Mouse (Mus musculus): ENCODE results near the gene Pakap.
A peak's percentile ranks its signal among the peaks of the same experiment; 100 is the strongest.

Gene Pakap

DNA sequence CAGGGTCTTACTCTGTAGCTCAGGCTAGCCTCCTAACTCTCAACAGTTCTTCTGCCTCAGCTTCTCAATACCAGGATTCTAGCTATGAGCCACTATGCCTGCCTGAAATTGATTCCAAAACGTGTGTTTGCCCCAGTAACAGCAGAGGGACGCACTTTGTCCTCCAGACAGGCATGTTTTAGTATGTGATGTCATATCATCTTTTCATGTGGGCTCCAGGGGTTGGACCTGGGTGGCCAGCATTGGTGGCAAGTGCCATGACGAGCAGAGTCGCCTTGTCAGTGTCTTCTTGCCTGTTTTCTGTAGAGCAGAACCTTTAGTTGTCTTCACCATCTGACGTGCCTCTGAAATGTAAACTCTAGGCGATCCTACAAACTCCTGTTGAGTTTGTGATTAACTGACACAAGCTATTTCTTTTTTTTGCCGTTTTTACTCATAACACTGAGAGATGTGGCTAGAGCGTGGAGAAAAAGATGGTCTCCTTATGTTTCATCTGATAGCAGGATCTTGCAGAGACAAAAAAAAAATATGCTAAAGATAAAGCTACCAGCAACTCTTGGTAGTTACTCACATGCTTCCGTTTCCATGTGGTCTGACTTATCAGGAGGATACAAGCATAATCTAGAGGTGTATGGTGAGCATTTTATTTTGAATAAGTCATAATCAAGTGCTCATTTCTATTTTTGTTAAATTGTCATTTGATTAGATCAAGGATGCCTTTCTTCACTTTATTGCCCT lies 229.7 kb downstream of the Pakap start:
- DNase-seq (ENCODE audit: low read depth, low spot score), result no peak

- DNase-seq (ENCODE audit: low read depth, low spot score), result no peak
Observed at GRCm38 (mm10) chr4:57798286-57799018, 230.5 kb downstream of the Pakap start.

- DNase-seq (ENCODE audit: low read depth, low spot score), result no peak
Observed at GRCm38 (mm10) chr4:57799297-57799696, 231.3 kb downstream of the Pakap start.

DNA sequence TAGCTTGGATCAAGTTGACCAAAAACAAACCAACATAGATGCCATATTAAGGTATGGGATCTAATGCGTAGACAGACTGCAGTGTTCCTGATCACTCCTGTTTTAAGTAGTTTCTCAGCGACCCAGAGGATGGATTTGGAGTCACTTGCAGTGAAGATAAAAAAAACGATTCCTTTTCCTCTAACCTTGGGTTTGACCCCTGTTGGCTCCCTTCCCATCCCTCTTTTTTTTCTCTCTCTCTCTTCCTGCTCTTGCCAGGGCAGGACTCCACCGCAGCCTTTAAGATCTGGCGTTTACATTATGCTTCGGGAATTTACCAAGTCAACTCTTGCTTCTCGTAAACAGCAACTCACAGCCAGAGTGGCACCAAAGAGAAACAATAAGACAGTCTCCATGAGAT lies 233.3 kb downstream of the Pakap start:
- no peak for DNase-seq (ENCODE audit: low read depth, low spot score)

DNA sequence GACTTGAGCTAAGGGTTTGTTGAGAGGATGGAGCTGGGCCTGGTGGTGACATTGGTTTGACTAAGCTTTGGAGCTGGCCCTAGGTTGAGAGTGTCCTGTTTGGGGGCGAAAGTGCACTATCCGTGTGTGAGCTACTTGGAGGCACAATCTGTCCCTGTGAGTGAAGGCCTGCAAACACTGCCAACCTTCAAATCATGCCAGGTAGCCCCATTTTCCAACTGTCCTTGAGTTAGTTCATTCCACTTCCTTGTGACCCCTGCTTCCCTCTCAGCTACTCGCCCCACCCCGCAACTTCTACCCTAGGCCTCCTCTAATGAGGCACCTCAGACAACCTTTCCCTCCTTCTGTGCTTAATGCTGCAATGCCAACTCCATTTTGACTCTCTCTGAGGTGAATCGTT lies 234.0 kb downstream of the Pakap start:
- no peak for DNase-seq (ENCODE audit: low read depth, low spot score)

DNA sequence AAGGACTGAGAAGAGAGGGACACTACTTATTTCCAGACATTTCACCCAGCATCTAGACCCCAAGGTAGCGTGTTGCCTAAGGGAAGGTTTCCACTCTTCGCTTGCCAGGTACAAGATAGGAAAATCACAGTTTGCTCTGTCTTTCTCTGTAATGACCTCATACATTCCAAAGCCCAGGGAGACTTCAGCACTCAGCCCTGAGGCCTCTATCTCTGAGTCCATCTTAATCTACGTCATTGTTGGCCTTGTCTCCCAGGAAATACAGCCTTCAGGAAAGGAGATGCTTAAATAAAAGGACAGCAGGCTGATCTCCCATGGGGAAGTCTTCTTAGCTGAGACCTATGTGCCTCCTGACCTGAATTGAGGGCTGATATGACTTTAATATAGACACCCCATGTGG lies 234.4 kb downstream of the Pakap start:
- no peak for DNase-seq (ENCODE audit: low read depth, low spot score)

DNA sequence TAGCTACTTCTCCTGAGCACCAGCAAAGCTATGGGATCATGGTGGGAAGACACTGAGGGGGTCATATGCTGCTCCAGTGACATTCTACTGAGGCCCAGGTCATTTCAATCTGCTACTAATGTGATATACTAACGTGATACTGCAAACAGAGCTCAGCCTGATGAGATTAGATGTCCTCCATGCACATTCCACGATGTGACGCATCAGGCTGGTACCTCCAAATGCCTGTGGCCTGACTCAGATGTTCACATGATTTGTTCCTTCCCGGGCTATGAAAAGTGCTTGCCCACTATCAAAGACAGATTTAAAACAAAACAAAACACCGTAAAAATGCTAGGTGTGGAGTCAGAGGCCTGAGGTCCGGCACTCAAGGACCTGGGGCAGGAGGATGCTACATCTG lies 236.9 kb downstream of the Pakap start:
- no peak for DNase-seq (ENCODE audit: low read depth, low spot score)

DNA sequence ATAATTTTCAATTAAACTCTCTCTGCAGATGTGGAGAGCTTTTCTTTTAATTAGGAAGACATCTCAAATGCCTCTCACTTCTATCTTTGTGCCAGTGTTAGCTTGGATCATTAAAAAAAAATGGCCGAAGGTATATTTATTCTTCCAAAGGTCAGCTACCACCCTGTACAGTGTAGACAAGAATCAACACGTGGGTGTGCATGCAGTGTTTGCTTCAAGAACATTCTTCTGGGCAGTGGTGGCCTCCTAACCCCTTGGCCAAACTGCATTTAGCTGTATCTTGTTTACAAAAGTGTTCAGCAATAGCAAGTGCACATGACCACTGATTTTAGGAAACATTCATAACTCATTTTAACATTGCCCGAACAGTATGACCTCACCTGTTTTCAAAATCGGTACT lies 241.5 kb downstream of the Pakap start:
- DNase-seq (ENCODE audit: low read depth, low spot score), result no peak

- no peak for DNase-seq (ENCODE audit: low read depth, low spot score)
Observed at GRCm38 (mm10) chr4:57812075-57812474, 244.1 kb downstream of the Pakap start.

- no peak for DNase-seq (ENCODE audit: low read depth, low spot score)
Observed at GRCm38 (mm10) chr4:57812916-57813575, 245.1 kb downstream of the Pakap start.

DNA sequence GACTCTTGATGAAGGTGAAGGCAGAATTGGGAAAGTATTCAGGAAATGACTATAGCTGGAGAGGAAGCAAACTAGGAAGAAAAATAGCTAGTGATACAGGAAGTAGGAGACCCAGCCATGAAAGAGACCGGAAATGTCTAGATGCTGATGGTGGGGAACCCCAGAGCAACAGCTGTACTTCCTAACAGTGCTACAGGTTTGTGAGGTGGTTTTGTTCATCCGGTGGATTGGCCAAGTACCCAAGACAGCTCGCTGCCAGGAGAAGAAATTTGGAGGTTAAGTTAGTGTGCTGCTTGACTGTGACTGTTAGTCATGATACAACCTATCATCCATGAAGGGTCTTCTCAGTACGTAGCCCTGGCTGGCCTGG lies 245.6 kb downstream of the Pakap start:
- no peak for DNase-seq (ENCODE audit: low read depth, low spot score)

GRCm38 (mm10) chr4:57815355-57815754 lies 247.4 kb downstream of the Pakap start:
- no peak for DNase-seq (ENCODE audit: low read depth, low spot score)

GRCm38 (mm10) chr4:57816146-57816545 lies 248.2 kb downstream of the Pakap start:
- no peak for DNase-seq (ENCODE audit: low read depth, low spot score)

GRCm38 (mm10) chr4:57820839-57821374 lies 252.9 kb downstream of the Pakap start:
- DNase-seq (ENCODE audit: low read depth, low spot score), result no peak

DNA sequence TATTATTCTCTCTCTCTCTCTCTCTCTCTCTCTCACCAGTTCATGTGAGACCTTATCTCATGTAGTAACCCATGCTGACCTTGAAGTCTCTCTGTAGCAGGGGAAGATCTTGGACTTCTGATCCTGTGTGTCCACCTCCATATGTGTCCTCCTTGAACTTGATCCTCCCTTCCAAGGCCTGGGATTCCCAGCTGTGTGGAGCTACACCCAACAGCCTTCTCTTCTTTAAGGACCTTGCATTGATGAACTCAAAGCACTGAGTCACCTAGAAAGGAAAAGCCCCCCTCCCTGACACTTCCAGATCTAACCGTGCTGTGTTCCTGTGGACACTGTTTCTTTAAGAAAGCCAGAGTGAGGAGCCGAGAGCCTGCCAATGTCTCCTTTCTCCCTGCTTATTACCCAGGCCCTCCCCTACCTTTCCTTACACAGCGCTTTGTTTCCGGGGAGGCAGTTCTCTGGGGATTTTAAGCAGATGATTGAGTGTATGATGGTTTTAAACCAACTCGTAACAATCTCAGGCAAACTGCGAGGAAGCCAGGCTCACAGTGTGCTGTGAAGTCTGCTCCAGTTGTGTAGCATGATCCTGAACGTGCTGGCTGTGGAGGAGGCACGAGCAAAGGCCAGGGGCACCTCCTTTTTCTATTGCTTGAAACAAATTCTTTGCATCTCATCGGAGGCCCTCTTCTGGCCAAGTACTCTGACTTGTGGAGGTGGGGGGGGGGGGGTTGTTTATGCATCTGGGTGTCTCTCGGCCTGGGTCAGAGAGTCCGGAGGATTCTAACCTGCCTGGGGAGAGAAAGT lies 253.8 kb downstream of the Pakap start:
- no peak for DNase-seq (ENCODE audit: low read depth, low spot score)

DNA sequence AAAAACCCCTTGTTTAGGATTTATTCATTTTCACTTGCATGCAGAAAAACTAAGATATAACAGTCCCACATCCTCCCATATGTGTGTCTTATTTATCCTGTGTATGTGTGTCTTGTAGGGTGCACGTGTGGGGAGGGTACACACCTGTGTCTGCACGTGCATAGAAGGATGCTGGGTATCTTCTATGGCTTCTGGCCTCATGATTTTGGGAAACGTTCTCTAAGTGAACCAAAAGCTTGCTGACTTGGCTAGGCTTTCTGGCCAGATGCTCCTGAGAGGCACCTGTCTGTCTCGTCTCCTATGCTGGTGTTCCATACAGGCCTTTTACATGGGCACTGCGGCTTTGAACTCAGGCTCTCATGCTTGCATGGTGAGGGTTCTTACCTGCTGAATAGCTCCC lies 254.7 kb downstream of the Pakap start:
- no peak for DNase-seq (ENCODE audit: low read depth, low spot score)

- DNase-seq (ENCODE audit: low read depth, low spot score), result no peak
Observed at GRCm38 (mm10) chr4:57824626-57825240, 256.8 kb downstream of the Pakap start.

DNA sequence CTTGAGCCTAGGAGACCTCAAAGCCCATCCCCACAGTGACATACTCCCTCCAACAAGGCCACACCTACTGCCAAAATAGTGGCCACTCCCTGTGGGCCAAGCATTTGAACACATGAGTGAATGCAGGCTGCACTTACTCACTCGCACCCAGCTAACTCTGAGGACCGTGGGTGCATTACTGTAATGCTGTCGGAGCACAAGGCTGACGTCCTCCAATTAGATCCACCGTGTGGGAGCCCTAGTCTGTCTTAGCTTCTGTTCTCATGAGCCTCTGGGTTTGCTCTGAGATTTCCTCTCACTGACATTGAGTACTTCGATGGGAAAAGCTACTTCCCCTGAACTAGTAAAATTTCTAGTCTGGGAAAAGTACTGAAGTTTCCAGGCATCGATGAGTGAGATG lies 258.3 kb downstream of the Pakap start:
- no peak for DNase-seq (ENCODE audit: low read depth, low spot score)

- no peak for DNase-seq (ENCODE audit: low read depth, low spot score)
Observed at GRCm38 (mm10) chr4:57829131-57829530, 261.2 kb downstream of the Pakap start.

DNA sequence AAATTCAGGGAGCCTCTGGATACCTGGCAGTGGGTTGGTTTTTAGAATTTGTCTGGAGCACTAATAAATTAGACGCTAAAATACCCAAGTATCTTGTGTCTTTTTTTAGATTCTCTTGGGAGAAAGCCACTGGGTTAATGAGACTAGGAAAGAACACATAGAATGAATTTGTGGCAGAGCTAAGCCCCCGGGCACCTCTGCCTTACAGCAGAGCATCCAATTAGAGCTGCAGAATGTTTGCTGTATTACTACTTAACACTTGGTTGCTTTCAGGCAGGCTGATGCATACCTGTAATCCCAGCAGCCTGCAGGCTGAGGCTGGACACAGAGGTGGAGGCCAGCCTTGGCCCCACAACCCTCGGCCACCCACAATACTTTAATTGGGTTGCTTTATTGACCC lies 261.8 kb downstream of the Pakap start:
- peak; percentile 45 for DNase-seq (ENCODE audit: low read depth, low spot score)

- peak; percentile 33 for DNase-seq (ENCODE audit: low read depth, low spot score)
Observed at GRCm38 (mm10) chr4:57832318-57832717, 264.3 kb downstream of the Pakap start.
